Mouse (Mus musculus): ENCODE results near the gene Loxl1. TPM values are rescaled to one million over a fixed set of nuclear protein-coding genes. Genes with fewer than 3 reads are reported as not detected.

Gene Loxl1
- polyA plus RNA-seq, 1 experiment, result 2.3 TPM

DNA sequence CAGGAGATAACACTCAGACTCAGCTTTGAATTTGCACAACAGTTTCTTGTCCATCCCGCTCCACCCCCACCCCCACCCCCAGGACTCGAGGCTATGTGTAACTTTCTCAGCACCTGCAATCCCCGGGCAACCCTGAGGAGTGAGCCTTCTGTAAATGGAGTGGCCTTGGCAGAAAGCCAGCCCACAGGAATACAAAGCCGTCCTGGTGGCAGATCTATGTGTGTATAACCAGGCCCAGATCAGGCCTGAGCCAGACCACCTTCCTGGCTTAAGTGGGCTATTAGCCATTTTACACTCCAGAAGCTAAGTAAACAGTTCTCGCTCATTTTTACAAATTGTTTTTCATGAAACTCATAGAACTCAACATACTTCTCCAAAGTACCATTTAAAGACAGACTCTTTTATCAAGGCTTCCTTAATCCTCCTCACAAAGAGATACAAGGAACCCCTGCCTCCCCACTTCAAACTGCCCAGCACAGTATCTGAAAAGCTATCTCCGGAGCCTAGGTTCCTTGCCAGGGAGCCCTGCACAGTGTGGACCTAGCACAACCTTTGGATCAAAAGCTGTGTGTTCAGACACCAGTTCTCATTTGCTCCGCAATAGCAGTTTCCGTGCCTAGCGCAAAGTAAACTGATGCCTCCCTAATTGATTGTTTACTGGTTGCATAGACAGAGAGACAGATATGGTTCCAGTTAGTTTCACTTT lies 71.1 kb downstream of the Loxl1 start:
- Histone ChIP-seq H3K27ac (ENCODE audit: insufficient read depth, low read length) (no peak overlapping the region), H3K27me3 (ENCODE audit: control insufficient read depth, insufficient read depth, low read length) (no peaks in the 10 kb centered on the region), H3K4me1 (ENCODE audit: control insufficient read depth, insufficient read depth, low read length) (no peaks in the 10 kb centered on the region), H3K4me3 (replicated peaks; ENCODE audit: insufficient read depth, low read depth, low read length) (no peak overlapping the region)
- TF ChIP-seq CTCF (IDR thresholded peaks at IDR 0.05; ENCODE audit: borderline replicate concordance, insufficient read depth, low read depth, low read length), result no peak
- no peak for TF ChIP-seq POLR2A (IDR thresholded peaks at IDR 0.05; ENCODE audit: borderline replicate concordance, insufficient read depth, low read length)
- DNase-seq, result peak; percentile 29 to 36
- 55% methylated on average over 9 of the region's 9 CpGs for WGBS

Other genes with a start within 250 kb of the Loxl1 start
- gene Stra6, start 249.4 kb downstream of the Loxl1 start, polyA plus RNA-seq (2012; rRNA removed), result 2.8 and 3.9 TPM in 2 replicates
- 0.59 and 1.1 TPM in 2 replicates for gene Ccdc33, start 194.4 kb downstream of the Loxl1 start, polyA plus RNA-seq (2012; rRNA removed)
- 6.4 and 12.2 TPM in 2 replicates for gene Islr, start 108.9 kb downstream of the Loxl1 start, polyA plus RNA-seq (2012; rRNA removed)
- 1.1 and 1.6 TPM in 2 replicates for gene Islr2, start 108.9 kb downstream of the Loxl1 start, polyA plus RNA-seq (2012; rRNA removed)
- gene Pml, start 63.4 kb downstream of the Loxl1 start, polyA plus RNA-seq (2012; rRNA removed), result 9.9 and 12.2 TPM in 2 replicates
- gene Stoml1, start 60.0 kb downstream of the Loxl1 start, polyA plus RNA-seq (2012; rRNA removed), result 98.3 and 99.1 TPM in 2 replicates
- not detected in 2 replicates for gene Tbc1d21, start 57.3 kb upstream of the Loxl1 start, polyA plus RNA-seq (2012; rRNA removed)
- gene Insyn1, start 175.4 kb upstream of the Loxl1 start, polyA plus RNA-seq (2012; rRNA removed), result 147 and 149 TPM in 2 replicates
- gene Cd276, start 242.3 kb upstream of the Loxl1 start, polyA plus RNA-seq (2012; rRNA removed), result 6.4 and 6.9 TPM in 2 replicates